Mouse (Mus musculus) kidney, embryonic 14.5 days (tissue): ENCODE measurements around the gene Fam171a2. TPM values are rescaled to one million over a fixed set of nuclear protein-coding genes. Genes with fewer than 3 reads are reported as not detected.
"Not testable (repeated sequence)": the region's sequence is repeated elsewhere in the genome, so short reads cannot be mapped to it uniquely, and the experiment has no call there.

Source experiments
- ATAC-seq: fragments of 200-750 bp; cut with Nextera tagmentation; 2 replicates; pipeline ENCODE4 v1.8.0; 2017; ENCODE audit warnings: moderate number of reproducible peaks, mild to moderate bottlenecking, moderate TSS enrichment, moderate library complexity; ENCODE audit not compliant: low FRiP score, low TSS enrichment
- H3K27ac ChIP-seq: fragments of 300-500 bp; sonication (generic); 2 replicates; pipeline ENCODE4 v1.5.1; 2014; ENCODE audit warnings: low read depth, mild to moderate bottlenecking, low read length, moderate library complexity, mixed read lengths
- H3K27me3 ChIP-seq: fragments of 300-500 bp; sonication (generic); 2 replicates; pipeline ENCODE4 v1.6.1; 2014; ENCODE audit warnings: mild to moderate bottlenecking, low read length; ENCODE audit not compliant: control insufficient read depth, insufficient read depth
- H3K36me3 ChIP-seq: fragments of 300-500 bp; sonication (generic); 2 replicates; pipeline ENCODE4 v1.6.1; 2014; ENCODE audit warnings: low read length, mixed read lengths; ENCODE audit not compliant: control insufficient read depth, insufficient read depth
- H3K4me1 ChIP-seq: fragments of 300-500 bp; sonication (generic); 2 replicates; pipeline ENCODE4 v1.6.1; 2014; ENCODE audit warnings: low read length, mixed read lengths; ENCODE audit not compliant: control insufficient read depth, insufficient read depth
- H3K4me2 ChIP-seq: fragments of 300-500 bp; sonication (generic); replicated peaks from 2 replicates; pipeline ENCODE4 v1.6.1; 2014; ENCODE audit warnings: low read depth, mild to moderate bottlenecking, low read length
- H3K4me3 ChIP-seq: fragments of 300-500 bp; sonication (generic); 2 replicates; pipeline ENCODE4 v1.5.1; 2014; ENCODE audit warnings: mild to moderate bottlenecking, low read length
- H3K9ac ChIP-seq: fragments of 300-500 bp; sonication (generic); 2 replicates; pipeline ENCODE4 v1.6.1; 2014; ENCODE audit warnings: low read depth, mild to moderate bottlenecking, low read length, moderate library complexity
- H3K9me3 ChIP-seq: fragments of 300-500 bp; sonication (generic); 2 replicates; pipeline ENCODE4 v1.6.1; 2016; ENCODE audit warnings: low read length; ENCODE audit not compliant: control insufficient read depth
- WGBS: fragments of 180-500 bp; shearing (Covaris S2); extraction: QIAGEN DNeasy Blood & Tissue Kit; methylation state at CpG from one replicate; pipeline ENCODE4 v1.1.7; 2014; 5-methylcytosine and 5-hydroxymethylcytosine counted together
- polyA plus RNA-seq: library from polyadenylated mRNA; unstranded; fragments of >200 nt; fragmentation: Nextera tagmentation; extraction: Ambion mirVana; gene quantifications from 2 replicates; pipeline ENCODE4 v1.2.1, GENCODE M21; 2014

The Fam171a2 gene
- polyA plus RNA-seq, 1 experiment from 2014 or later, result 12.3 TPM

DNA sequence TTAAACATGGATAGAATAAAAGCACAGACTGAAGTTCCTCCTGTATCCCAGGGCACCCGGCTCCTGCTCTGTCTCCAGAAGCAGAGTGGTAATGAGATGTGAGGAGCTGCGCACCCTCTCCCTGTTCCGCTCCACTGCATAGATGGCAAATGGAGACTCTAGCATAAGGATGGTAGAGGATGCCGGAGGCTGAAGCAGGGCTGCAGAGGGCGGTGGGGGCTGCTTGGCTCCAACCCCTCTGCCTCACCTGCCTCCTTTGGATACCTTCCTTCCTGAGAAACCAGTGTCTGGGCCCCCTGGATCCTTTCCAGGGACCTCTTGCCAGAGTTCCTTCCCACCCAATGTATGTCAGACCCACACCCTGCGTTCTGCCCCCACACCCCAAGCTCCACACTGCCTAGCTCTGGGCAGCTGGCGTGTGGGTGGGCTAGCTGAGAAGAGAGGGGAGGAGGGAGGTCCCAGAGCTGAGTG, 50.8 kb downstream of the Fam171a2 start:
- H3K4me2 ChIP-seq, result no peak overlapping the region

GRCm38 (mm10) chr11:102396263-102396662, 51.2 kb downstream of the Fam171a2 start:
- H3K4me3 ChIP-seq, result no peak overlapping the region
- H3K36me3 ChIP-seq, result no peaks in the 10 kb centered on the region
- peaks cover 32% of the 10 kb centered on the region for H3K27me3 ChIP-seq
- no peak overlapping the region for H3K9ac ChIP-seq
- 54% methylated on average over 6 of the region's 6 CpGs for WGBS
- H3K9me3 ChIP-seq, result no peaks in the 10 kb centered on the region
- H3K27ac ChIP-seq, result no peak overlapping the region
- no peak overlapping the region for H3K4me2 ChIP-seq
- ATAC-seq, result no peak
- H3K4me1 ChIP-seq, result peaks cover 21% of the 10 kb centered on the region

More for the DNA sequence above, 50.8 kb downstream of the Fam171a2 start:
- Histone ChIP-seq H3K4me3 (no peak overlapping the region), H3K27me3 (peaks cover 32% of the 10 kb centered on the region), H3K27ac (no peak overlapping the region), H3K4me1 (peaks cover 21% of the 10 kb centered on the region), H3K9ac (no peak overlapping the region), H3K9me3 (no peaks in the 10 kb centered on the region), H3K36me3 (no peaks in the 10 kb centered on the region)
- no peak for ATAC-seq
- 74% methylated on average over 7 of the region's 7 CpGs for WGBS

- Histone ChIP-seq H3K9me3 (no peaks in the 10 kb centered on the region), H3K4me2 (no peak overlapping the region), H3K9ac (no peak overlapping the region), H3K4me1 (peaks cover 21% of the 10 kb centered on the region), H3K4me3 (no peak overlapping the region), H3K27me3 (peaks cover 27% of the 10 kb centered on the region), H3K27ac (no peak overlapping the region), H3K36me3 (no peaks in the 10 kb centered on the region)
- ATAC-seq, result no peak
- WGBS, result 9% methylated on average over 5 of the region's 5 CpGs
Measured at GRCm38 (mm10) chr11:102395250-102395649, 52.2 kb downstream of the Fam171a2 start.

DNA sequence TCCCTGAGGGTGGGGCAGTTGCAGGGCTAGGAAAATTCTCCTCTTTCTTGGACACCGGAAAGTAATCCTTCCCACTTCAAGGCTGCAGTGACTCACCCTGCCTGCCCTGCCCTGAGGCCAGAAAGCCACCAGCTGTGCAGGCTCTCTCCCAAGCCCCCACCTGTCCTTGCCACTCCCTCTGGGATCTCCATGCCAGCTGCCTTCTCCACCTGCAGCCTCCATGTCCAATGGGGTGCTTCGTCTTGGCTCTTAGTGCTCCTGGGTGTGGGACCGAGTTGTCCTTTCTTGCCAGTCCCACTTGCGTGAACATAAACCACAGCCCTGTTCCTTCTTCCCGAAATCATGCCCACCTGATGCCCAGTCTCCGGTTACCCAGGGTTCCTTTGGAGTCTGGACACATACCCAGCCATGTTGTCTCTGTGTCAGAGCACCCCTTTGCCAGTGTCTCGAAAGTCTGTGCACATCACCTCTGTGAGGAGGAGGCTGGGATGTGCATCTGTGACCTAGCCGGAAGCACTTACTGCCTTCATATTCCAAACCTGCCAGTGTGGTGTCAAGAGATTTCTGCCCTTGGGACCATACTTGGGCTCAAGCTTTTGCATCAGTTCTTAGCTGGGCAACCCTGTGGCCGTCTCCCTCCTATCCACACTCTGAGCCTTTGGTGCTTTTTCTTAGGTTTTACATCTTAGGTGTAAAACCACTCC, 52.9 kb downstream of the Fam171a2 start:
- Histone ChIP-seq H3K4me3 (no peak overlapping the region), H3K9ac (no peak overlapping the region), H3K27me3 (peaks cover 24% of the 10 kb centered on the region), H3K4me1 (peaks cover 19% of the 10 kb centered on the region), H3K9me3 (no peaks in the 10 kb centered on the region), H3K27ac (no peak overlapping the region), H3K36me3 (no peaks in the 10 kb centered on the region), H3K4me2 (no peak overlapping the region)
- no peak for ATAC-seq
- 78% methylated on average over 9 of the region's 9 CpGs for WGBS

GRCm38 (mm10) chr11:102393719-102394420, 53.6 kb downstream of the Fam171a2 start:
- peak; percentile 3 for ATAC-seq
- Histone ChIP-seq H3K9ac (0 out of 2 replicates have a peak overlapping the region, but pooled peaks have one; percentile 28), H3K4me1 (peaks cover 13% of the 10 kb centered on the region), H3K9me3 (no peaks in the 10 kb centered on the region), H3K27me3 (peaks cover 17% of the 10 kb centered on the region), H3K4me2 (peak overlapping the region; percentile 87), H3K36me3 (no peaks in the 10 kb centered on the region), H3K4me3 (peak overlapping the region; percentile 34), H3K27ac (no peak overlapping the region)
- WGBS, result 7% methylated on average over 16 of the region's 17 CpGs

GRCm38 (mm10) chr11:102393238-102393634, 54.2 kb downstream of the Fam171a2 start, which contains the start of gene Rundc3a:
Gene Rundc3a (plus strand): TSS chr11:102393403.
- Histone ChIP-seq H3K36me3 (no peaks in the 10 kb centered on the region), H3K4me1 (peaks cover 13% of the 10 kb centered on the region), H3K27ac (0 out of 2 replicates have a peak within 1 kb of the TSS, but pooled peaks have one; percentile 17), H3K27me3 (peaks cover 11% of the 10 kb centered on the region), H3K4me2 (peak within 1 kb of the TSS; percentile 87), H3K4me3 (peak within 1 kb of the TSS; percentile 34), H3K9ac (0 out of 2 replicates have a peak within 1 kb of the TSS, but pooled peaks have one; percentile 28), H3K9me3 (no peaks in the 10 kb centered on the region)
- under 1% methylated on average over 31 of the region's 34 CpGs for WGBS
- peak; percentile 84 for ATAC-seq

- Histone ChIP-seq H3K9ac (0 out of 2 replicates have a peak overlapping the region, but pooled peaks have one; percentile 1), H3K9me3 (no peaks in the 10 kb centered on the region), H3K4me1 (peaks cover 13% of the 10 kb centered on the region), H3K4me2 (peak overlapping the region; percentile 87), H3K36me3 (no peaks in the 10 kb centered on the region), H3K27me3 (peaks cover 5% of the 10 kb centered on the region; the same call in 1 of the 2 replicates), H3K4me3 (peak overlapping the region; percentile 34), H3K27ac (no peak overlapping the region)
- WGBS, result 24% methylated on average over 15 of the region's 15 CpGs
- ATAC-seq, result peak; percentile 24; the same call in 1 of the 2 replicates
Measured at GRCm38 (mm10) chr11:102392441-102393237, 54.8 kb downstream of the Fam171a2 start.

GRCm38 (mm10) chr11:102389436-102389835, 58.0 kb downstream of the Fam171a2 start:
- H3K4me1 ChIP-seq, result peaks cover 13% of the 10 kb centered on the region
- H3K27ac ChIP-seq, H3K4me2 ChIP-seq, H3K4me3 ChIP-seq, ATAC-seq, H3K9me3 ChIP-seq, H3K36me3 ChIP-seq, H3K27me3 ChIP-seq, H3K9ac ChIP-seq: not testable (repeated sequence)
- WGBS, result 85% methylated on average over 4 of the region's 5 CpGs
